ENCODE assay signal across 7 mouse cellular contexts in the genomic region with DNA sequence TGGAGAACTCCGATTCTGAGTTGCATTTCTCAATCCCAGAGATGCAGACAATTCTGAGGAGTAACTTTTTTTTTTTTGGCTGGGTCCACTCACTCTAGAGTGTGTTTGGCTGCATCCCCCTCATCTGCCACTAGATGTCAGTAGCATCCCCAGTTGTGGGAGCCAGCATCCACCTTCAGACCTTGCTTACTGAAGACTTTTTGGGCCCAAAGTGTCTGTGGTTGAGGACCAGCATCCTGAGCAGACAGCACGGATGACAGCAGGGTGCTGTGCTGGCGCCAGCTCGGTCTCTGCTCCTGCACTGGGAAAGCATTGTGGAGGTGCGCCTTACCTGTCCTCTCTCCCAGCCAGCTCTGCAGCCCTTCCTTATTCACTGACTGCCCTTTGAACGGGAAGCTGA. TPM values are rescaled to one million over a fixed set of nuclear protein-coding genes. Genes with fewer than 3 reads are reported as not detected.
DNase-seq lines count a peak whose midpoint lies in the region; ATAC-seq and TF ChIP-seq lines count a peak whose summit lies in the region.

No protein-coding gene starts in this region.

- in situ Hi-C loops in ES-E14 (cut with MboI; ENCODE audit: low sequenced_read_pairs in 2 of 2, unreplicated experiment in 2 of 2) = no loop called here

- no peaks in the 10 kb centered on the region for H3K9me3 ChIP-seq in ES-E14 (ENCODE audit: control insufficient read depth, insufficient read depth, low read depth, low read length)

- H3K27ac ChIP-seq in ES-E14 (ENCODE audit: insufficient read depth, low read depth, low read length, poor library complexity, severe bottlenecking) = no peak overlapping the region

- peak; percentile 68 for DNase-seq in ES-E14 (ENCODE audit: low read depth, low spot score)
- peak; percentile 90 to 94 for DNase-seq in cerebellum, adult 18-20 months
- DNase-seq in layer of hippocampus, adult 18-20 months (ENCODE audit: low spot score in 2 of 2) = peak; percentile 30 to 82
- DNase-seq in lung, postnatal 14 days = peak; percentile 63
- DNase-seq in right cerebral cortex, postnatal 4 days = peak; percentile 86

- peaks cover 0 to 13% of the 10 kb centered on the region in 2 experiments; a peak in 1 of 4 replicates for H3K4me1 ChIP-seq in ES-E14 (ENCODE audit: control insufficient read depth in 2 of 2, insufficient read depth in 2 of 2, low read length in 2 of 2, poor library complexity in 1 of 2)

- ATAC-seq in CD4-positive, CD25-positive, alpha-beta regulatory T cell, adult 4 months = peak; percentile 54
- ATAC-seq in frontal cortex, adult (ENCODE audit: low TSS enrichment) = peak; percentile 80

- no peaks in the 10 kb centered on the region; the same call in 1 of the 2 replicates for H3K36me3 ChIP-seq in ES-E14 (ENCODE audit: control insufficient read depth, insufficient read depth, low read length, poor library complexity, severe bottlenecking)

- no peak overlapping the region for H3K9ac ChIP-seq in ES-E14 (ENCODE audit: insufficient read depth, low read depth, low read length, poor library complexity, severe bottlenecking)

- no peak overlapping the region for H3K4me3 ChIP-seq in ES-E14 (ENCODE audit: insufficient read depth in 1 of 2, low read depth in 1 of 2, low read length in 2 of 2, poor library complexity in 1 of 2, severe bottlenecking in 1 of 2)

TF ChIP-seq in ES-E14, 5 proteins besides CTCF, POLR2A, EP300 and RAD21:
- TF ChIP-seq ZC3H11A (IDR thresholded peaks at IDR 0.05; ENCODE audit: borderline replicate concordance, low read depth, low read length) (no peak), ZNF384 (IDR thresholded peaks at IDR 0.05; ENCODE audit: low read depth, low read length) (peak; percentile 86), MAFK (IDR thresholded peaks at IDR 0.05; ENCODE audit: insufficient read depth, low read depth, low read length) (no peak)

RNA-seq across cellular contexts. Expression of a gene that starts 42.4 kb away (rescaled TPM):
- polyA plus RNA-seq in CD4-positive, CD25-positive, alpha-beta regulatory T cell, adult 4 months (2017; shearing (Covaris generic)) = 100 to 1,000 TPM in 1 of 2 experiments, 10 to 100 TPM in 1; 99.7 to 140 TPM
- 1.6 TPM in 2 replicates for total RNA-seq in ES-E14 (2012; rRNA removed)
- 100 to 1,000 TPM; 760 to 810 TPM for total RNA-seq in layer of hippocampus, adult 18-20 months (2021)

RNA-seq across cellular contexts. Expression of a gene that starts 43.6 kb away (rescaled TPM):
- under 1 TPM in 1 of 2 experiments, not detected in 1; 0.30 TPM for polyA plus RNA-seq in CD4-positive, CD25-positive, alpha-beta regulatory T cell, adult 4 months (2017; shearing (Covaris generic))
- total RNA-seq in ES-E14 (2012; rRNA removed) = 2.5 and 3.1 TPM in 2 replicates
- 10 to 100 TPM; 25.6 to 26.1 TPM for total RNA-seq in layer of hippocampus, adult 18-20 months (2021)

Comparison
In these comparisons a context has a peak if more than half of its experiments do, and no peak if none do; other contexts are left out.
1. RNA of a gene that starts 42.4 kb away (total RNA-seq): 760 to 810 TPM in layer of hippocampus, adult 18-20 months; 1.6 TPM in ES-E14; every median in the first group is over 100 times any median in the second.
2. Peak in every context shown above with its lines, with median percentiles within 50 percentile points of each other: DNase-seq.